Mouse (Mus musculus): Measurements from ENCODE around the gene Bicra. TPM values are rescaled to one million over a fixed set of nuclear protein-coding genes. Genes with fewer than 3 reads are reported as not detected.

The Bicra gene
- polyA plus RNA-seq, 1 experiment, result 5.9 TPM

DNA sequence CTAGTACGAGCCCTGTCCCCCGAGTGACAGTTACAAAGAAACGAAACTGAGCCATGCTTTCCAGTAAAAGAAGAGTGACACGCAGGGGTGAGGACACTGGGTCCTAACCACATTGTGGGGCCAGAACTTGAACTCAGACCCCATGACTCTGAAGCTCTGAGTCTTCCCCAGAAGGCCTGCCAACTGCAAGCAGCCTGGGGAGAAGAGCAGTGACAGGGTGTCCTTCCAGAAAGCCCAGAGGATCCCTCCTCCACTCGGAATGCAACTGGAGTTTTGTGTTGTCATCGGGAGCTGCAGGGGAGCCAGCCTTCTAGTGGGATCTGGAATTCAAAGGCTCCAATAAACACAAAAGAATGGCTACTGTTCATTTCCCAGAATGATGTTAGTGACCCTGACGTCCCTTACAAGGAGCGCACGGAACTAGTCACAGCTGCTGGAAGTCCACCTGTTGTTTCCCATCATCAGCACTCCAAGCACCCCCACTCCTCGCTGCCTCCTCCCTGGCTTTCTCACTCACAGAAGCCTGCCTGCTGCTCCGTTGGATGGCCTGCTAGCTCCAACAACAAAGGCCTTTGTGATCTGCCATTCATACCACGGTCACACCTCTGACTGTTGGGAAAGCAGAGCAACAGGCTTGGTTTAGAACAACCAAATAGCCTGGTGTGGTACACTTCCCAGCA is 43.4 kb downstream of the Bicra start:
- no peak for TF ChIP-seq POLR2A (IDR thresholded peaks at IDR 0.05; ENCODE audit: control insufficient read depth, low read depth, low read length)
- TF ChIP-seq CTCF (IDR thresholded peaks at IDR 0.05; ENCODE audit: control insufficient read depth, insufficient read depth, insufficient replicate concordance, low read depth, low read length), result no peak
- no peak overlapping the region for H3K27ac ChIP-seq (ENCODE audit: control insufficient read depth, insufficient read depth, low read depth, low read length)

GRCm38 (mm10) chr7:16003032-16003431 is 44.7 kb downstream of the Bicra start:
- TF ChIP-seq CTCF (IDR thresholded peaks at IDR 0.05; ENCODE audit: control insufficient read depth, insufficient read depth, insufficient replicate concordance, low read depth, low read length) (no peak), POLR2A (IDR thresholded peaks at IDR 0.05; ENCODE audit: control insufficient read depth, low read depth, low read length) (no peak)
- Histone ChIP-seq H3K4me3 (ENCODE audit: control insufficient read depth, low read depth, low read length) (no peak overlapping the region), H3K4me1 (ENCODE audit: control insufficient read depth, insufficient read depth, low read length) (no peaks in the 10 kb centered on the region), H3K27ac (ENCODE audit: control insufficient read depth, insufficient read depth, low read depth, low read length) (no peak overlapping the region), H3K27me3 (ENCODE audit: control insufficient read depth, insufficient read depth, low read length) (no peaks in the 10 kb centered on the region), H3K36me3 (ENCODE audit: control insufficient read depth, insufficient read depth, low read length) (no peaks in the 10 kb centered on the region)

More for the DNA sequence above, 43.4 kb downstream of the Bicra start:
- Histone ChIP-seq H3K4me3 (ENCODE audit: control insufficient read depth, low read depth, low read length) (no peak overlapping the region), H3K27me3 (ENCODE audit: control insufficient read depth, insufficient read depth, low read length) (no peaks in the 10 kb centered on the region), H3K36me3 (ENCODE audit: control insufficient read depth, insufficient read depth, low read length) (no peaks in the 10 kb centered on the region), H3K4me1 (ENCODE audit: control insufficient read depth, insufficient read depth, low read length) (no peaks in the 10 kb centered on the region)

DNA sequence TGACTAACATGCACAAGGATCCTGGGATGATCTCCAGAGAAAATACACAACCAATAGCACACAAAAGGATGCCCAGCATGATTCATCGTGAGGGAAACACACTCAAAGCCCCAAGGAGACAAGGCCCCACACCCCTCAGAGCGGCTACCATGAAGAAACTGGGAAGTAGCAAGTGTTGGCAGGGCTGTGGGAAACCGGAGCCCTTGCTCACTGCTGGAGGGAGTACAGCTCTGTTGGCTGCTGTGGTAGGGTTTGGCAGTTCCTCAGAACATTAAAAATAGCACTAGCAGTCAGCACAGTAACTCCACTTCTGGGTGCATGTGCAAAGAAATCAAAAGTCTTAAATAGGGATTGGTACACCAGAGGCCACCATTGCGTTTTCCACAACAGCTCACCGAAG is 45.5 kb downstream of the Bicra start:
- Histone ChIP-seq H3K27me3 (ENCODE audit: control insufficient read depth, insufficient read depth, low read length) (no peaks in the 10 kb centered on the region), H3K4me3 (ENCODE audit: control insufficient read depth, low read depth, low read length) (no peak overlapping the region), H3K36me3 (ENCODE audit: control insufficient read depth, insufficient read depth, low read length) (no peaks in the 10 kb centered on the region), H3K4me1 (ENCODE audit: control insufficient read depth, insufficient read depth, low read length) (peaks cover 4% of the 10 kb centered on the region), H3K27ac (ENCODE audit: control insufficient read depth, insufficient read depth, low read depth, low read length) (no peak overlapping the region)
- TF ChIP-seq CTCF (IDR thresholded peaks at IDR 0.05; ENCODE audit: control insufficient read depth, insufficient read depth, insufficient replicate concordance, low read depth, low read length) (no peak), POLR2A (IDR thresholded peaks at IDR 0.05; ENCODE audit: control insufficient read depth, low read depth, low read length) (no peak)

DNA sequence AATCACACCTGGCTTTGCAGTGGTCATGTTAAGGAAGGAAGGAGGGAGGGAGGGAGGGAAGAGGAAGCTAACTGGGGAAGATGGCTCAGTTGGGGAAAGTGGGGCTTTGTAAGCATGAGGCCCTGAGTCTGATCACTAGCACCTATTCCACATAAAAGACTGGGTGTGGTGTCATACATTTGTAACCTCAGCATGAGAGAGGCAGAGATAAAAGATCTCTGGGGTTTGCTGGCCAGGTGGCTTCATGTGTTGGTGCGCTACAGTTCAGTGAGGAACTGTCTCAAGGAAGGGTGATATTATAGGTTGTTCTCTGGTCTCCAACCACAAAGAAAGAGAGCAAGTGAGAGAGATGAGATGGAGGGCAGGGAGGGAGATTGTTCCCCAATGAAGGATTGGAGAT is 46.0 kb downstream of the Bicra start:
- Histone ChIP-seq H3K4me1 (ENCODE audit: control insufficient read depth, insufficient read depth, low read length) (peaks cover 4% of the 10 kb centered on the region), H3K27me3 (ENCODE audit: control insufficient read depth, insufficient read depth, low read length) (no peaks in the 10 kb centered on the region), H3K36me3 (ENCODE audit: control insufficient read depth, insufficient read depth, low read length) (no peaks in the 10 kb centered on the region)

DNA sequence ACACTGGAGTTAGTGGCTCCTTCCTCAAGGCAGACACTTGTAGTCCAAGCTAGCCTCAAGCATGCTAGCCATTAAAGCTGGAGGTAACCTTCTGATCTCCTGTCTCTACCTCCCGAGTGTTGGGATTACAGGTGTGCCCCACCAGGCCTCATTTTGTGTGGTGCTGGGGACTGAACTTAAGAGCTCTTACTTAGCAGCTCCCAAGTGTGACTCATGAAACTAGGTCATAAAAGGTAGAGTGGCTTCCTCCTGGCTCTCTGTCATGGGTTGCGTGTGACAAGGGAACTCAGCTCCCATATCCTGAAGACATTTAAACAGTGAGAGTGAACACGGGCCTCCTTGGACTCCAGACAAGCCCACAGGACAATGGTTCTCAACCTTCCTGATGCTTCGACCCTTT is 53.9 kb downstream of the Bicra start:
- peaks cover 4% of the 10 kb centered on the region for H3K4me1 ChIP-seq (ENCODE audit: control insufficient read depth, insufficient read depth, low read length)
- no peak overlapping the region for H3K27ac ChIP-seq (ENCODE audit: control insufficient read depth, insufficient read depth, low read depth, low read length)
- no peaks in the 10 kb centered on the region for H3K36me3 ChIP-seq (ENCODE audit: control insufficient read depth, insufficient read depth, low read length)
- no peaks in the 10 kb centered on the region for H3K27me3 ChIP-seq (ENCODE audit: control insufficient read depth, insufficient read depth, low read length)
- H3K4me3 ChIP-seq (ENCODE audit: control insufficient read depth, low read depth, low read length), result no peak overlapping the region
- TF ChIP-seq CTCF (IDR thresholded peaks at IDR 0.05; ENCODE audit: control insufficient read depth, insufficient read depth, insufficient replicate concordance, low read depth, low read length), result no peak
- TF ChIP-seq POLR2A (IDR thresholded peaks at IDR 0.05; ENCODE audit: control insufficient read depth, low read depth, low read length), result no peak

More for the DNA sequence above, 46.0 kb downstream of the Bicra start:
- no peak for TF ChIP-seq CTCF (IDR thresholded peaks at IDR 0.05; ENCODE audit: control insufficient read depth, insufficient read depth, insufficient replicate concordance, low read depth, low read length)
- TF ChIP-seq POLR2A (IDR thresholded peaks at IDR 0.05; ENCODE audit: control insufficient read depth, low read depth, low read length), result no peak
- no peak overlapping the region for H3K4me3 ChIP-seq (ENCODE audit: control insufficient read depth, low read depth, low read length)
- no peak overlapping the region for H3K27ac ChIP-seq (ENCODE audit: control insufficient read depth, insufficient read depth, low read depth, low read length)

DNA sequence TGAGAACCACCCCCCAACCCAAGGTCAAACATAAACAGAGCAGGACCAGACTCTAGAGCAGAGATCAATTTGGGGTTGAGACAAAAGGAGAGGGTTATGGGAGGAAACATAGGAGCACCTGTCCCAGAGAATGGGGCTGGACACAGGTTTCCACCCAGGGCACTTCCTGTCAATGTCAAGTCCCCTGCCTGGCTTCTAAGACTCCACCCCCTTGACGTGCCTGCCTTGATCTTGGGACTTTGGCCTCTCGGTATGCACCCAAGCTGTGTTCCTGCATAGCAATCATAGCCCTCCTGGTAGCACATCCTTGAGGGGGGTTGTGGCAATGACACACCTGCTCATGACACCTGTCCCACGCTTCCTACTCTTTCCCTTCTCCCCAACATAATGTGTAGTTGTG is 54.6 kb downstream of the Bicra start:
- no peaks in the 10 kb centered on the region for H3K36me3 ChIP-seq (ENCODE audit: control insufficient read depth, insufficient read depth, low read length)
- no peak overlapping the region for H3K4me3 ChIP-seq (ENCODE audit: control insufficient read depth, low read depth, low read length)
- H3K27me3 ChIP-seq (ENCODE audit: control insufficient read depth, insufficient read depth, low read length), result no peaks in the 10 kb centered on the region
- TF ChIP-seq POLR2A (IDR thresholded peaks at IDR 0.05; ENCODE audit: control insufficient read depth, low read depth, low read length) (peak; percentile 23; the same call in 1 of the 2 replicates), CTCF (IDR thresholded peaks at IDR 0.05; ENCODE audit: control insufficient read depth, insufficient read depth, insufficient replicate concordance, low read depth, low read length) (no peak)
- peaks cover 4% of the 10 kb centered on the region for H3K4me1 ChIP-seq (ENCODE audit: control insufficient read depth, insufficient read depth, low read length)
- H3K27ac ChIP-seq (ENCODE audit: control insufficient read depth, insufficient read depth, low read depth, low read length), result no peak overlapping the region

DNA sequence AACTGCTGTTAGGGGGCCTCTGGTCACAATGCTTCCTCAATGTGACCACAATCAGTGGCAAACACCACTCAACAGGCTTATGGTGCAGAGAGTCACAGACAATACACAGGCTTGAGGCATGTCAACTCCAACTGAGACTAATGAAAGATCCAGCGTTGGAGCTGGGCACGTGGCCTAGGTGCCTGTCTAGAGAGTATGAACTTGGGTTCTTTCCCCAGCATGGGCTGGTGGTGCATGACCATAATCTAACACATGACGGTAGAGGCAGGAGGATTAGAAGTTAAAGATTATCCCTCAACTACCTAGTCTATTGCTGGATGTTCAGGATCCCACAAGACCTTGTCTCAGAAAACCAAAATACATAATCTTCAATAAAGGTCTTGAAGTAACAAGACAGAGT is 56.0 kb downstream of the Bicra start:
- Histone ChIP-seq H3K4me3 (ENCODE audit: control insufficient read depth, low read depth, low read length) (no peak overlapping the region), H3K27me3 (ENCODE audit: control insufficient read depth, insufficient read depth, low read length) (no peaks in the 10 kb centered on the region), H3K36me3 (ENCODE audit: control insufficient read depth, insufficient read depth, low read length) (no peaks in the 10 kb centered on the region), H3K4me1 (ENCODE audit: control insufficient read depth, insufficient read depth, low read length) (peaks cover 3% of the 10 kb centered on the region), H3K27ac (ENCODE audit: control insufficient read depth, insufficient read depth, low read depth, low read length) (no peak overlapping the region)
- TF ChIP-seq CTCF (IDR thresholded peaks at IDR 0.05; ENCODE audit: control insufficient read depth, insufficient read depth, insufficient replicate concordance, low read depth, low read length) (no peak), POLR2A (IDR thresholded peaks at IDR 0.05; ENCODE audit: control insufficient read depth, low read depth, low read length) (no peak)
